Mouse (Mus musculus): ENCODE measurements at regions not wholly inside any gene's neighbourhood (a gene's known extent, or its start where the extent isn't known, plus 50 kb on each side); places are given as distances from the start of the nearest gene placed in this dataset.
"Not testable (repeated sequence)": the region's sequence is repeated elsewhere in the genome, so short reads cannot be mapped to it uniquely, and the experiment has no call there.

- DNase-seq (ENCODE audit: low read depth, low spot score) = no peak
Measured at GRCm38 (mm10) chr16:55520077-55520476, 222.3 kb upstream of the Zpld1 start.

DNA sequence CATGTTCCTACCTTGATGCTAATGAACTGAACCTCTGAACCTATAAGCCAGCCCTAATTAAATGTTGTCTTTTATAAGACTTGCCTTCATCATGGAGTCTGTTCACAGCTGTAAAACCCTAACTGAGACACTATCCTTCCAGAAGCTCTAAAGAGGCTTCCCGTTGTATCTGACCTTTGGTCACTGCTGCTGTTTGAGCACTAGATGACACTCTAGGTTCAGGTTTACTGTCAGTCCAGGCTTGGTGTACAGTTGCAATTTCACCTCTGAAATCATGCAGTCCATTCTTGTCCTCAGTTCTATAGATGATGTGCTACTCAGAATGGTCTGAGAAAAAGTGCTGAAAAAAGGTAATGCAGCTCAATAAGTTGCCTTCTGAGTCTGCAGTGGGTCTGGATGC, 221.9 kb upstream of the Zpld1 start:
- no peak for DNase-seq (ENCODE audit: low read depth, low spot score)

DNA sequence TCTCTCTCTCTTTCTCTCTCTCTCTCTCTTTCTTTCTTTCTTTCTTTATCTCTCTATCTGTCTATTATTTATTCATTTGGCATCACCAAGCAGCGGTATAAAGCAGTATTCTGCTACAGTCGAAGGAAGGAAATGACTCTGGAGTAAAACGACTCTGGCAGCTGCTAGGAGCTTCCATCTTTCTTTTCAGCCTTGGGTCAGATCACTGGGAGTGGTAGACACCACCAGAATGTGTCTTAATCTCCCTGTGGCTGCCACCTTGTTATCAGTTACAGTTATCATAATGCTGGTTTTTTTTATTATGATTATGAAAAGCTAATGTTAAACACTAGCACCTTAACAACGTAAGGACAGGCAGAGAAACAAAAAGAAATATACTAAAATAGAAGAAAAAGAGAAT, 219.2 kb upstream of the Zpld1 start:
- no peak for DNase-seq (ENCODE audit: low read depth, low spot score)

DNA sequence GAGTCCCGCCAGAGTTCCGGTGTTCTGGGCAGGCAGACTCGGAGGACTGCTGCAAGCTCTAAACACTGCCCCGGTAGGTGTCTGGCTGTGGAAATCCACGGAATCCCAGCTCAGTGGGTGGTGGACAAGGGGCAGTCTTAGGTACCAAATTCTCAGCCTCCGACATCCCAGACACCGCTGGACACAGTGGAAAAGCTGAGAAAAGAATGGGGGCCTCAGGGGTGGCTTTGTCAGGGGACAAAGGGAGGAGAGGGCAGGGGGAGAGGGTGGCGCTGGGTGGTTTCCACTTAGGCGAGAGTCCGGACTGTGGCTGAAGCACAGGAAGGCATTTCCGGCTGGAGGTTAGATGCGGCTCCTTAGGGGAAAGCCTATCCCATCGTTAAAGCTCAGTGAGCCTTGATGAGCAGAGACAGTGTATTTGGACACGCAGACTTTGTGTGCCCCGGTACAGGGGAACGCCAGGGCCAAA, 217.5 kb upstream of the Zpld1 start:
- no peak for DNase-seq (ENCODE audit: low read depth, low spot score)

DNA sequence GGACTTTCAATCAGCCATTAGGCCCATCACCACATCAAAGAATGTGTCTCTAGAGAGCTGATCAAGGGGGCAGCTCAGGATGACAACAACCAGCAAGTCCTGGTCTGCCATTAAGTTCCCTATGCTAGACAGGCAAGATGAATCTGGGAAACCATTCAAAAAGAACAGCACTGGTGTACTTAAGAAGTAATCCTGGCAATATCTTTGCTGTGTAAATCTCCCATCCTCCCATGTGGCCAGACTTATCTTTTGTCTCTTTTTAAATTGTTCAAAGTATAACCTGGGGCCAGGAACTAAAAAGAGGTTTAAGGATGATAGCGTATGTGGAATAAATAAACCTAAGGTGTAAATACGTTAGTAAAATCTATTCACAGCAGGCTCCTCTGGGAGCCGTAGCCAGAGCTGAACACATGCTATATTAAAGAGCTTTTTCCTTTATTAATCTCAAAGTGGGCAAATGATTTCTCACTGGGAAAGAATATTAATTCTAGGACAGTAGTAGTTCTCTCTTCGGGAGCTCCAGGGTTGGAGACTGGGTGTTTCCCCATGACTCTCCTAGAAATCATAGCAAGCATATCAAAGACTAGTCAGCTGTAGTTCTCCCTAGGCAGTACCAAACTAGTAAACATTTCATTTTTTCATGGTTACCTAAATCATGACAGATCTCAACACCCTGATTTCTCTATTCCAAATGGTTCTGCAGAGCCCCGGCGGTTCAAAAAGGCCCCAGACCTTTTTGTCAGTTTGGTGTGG, 216.8 kb upstream of the Zpld1 start:
- DNase-seq (ENCODE audit: low read depth, low spot score) = peak; percentile 31

DNA sequence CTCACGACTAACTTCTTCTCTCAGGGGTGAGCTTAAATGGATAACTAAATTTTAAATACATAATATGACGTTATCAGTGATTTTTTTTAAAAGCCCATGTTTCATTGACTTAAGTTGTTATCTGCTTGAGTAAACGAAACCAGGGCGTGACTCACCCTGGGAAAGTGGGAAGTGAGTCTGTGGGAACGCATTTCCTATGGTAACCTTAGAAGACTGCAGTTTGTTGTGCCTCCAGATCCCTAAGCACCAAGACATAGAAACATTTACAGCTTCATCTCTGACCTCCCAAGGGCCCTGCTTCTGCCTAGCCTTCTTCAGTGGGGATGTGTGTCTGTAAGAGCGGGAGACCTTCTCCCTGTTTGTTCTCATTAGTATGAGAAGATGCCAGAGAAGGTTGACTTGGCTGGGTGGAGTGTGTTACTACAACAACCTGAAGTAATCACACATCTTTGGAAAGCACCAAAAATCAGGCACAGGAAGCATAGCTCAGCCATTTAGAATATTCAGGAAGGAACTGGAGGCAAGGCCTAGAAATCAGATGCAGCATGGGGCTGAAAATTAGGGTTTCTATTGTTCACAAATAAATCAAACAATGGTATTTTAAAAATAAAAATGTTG, 207.1 kb upstream of the Zpld1 start:
- DNase-seq (ENCODE audit: low read depth, low spot score) = no peak

GRCm38 (mm10) chr16:55504274-55504673, 206.5 kb upstream of the Zpld1 start:
- DNase-seq (ENCODE audit: low read depth, low spot score) = no peak

- no peak for DNase-seq (ENCODE audit: low read depth, low spot score)
Measured at GRCm38 (mm10) chr16:55503273-55503672, 205.5 kb upstream of the Zpld1 start.

- not testable (repeated sequence) for DNase-seq (ENCODE audit: low read depth, low spot score)
Measured at GRCm38 (mm10) chr16:55499831-55500230, 202.0 kb upstream of the Zpld1 start.

GRCm38 (mm10) chr16:55495051-55495450, 197.3 kb upstream of the Zpld1 start:
- no peak for DNase-seq (ENCODE audit: low read depth, low spot score)

DNA sequence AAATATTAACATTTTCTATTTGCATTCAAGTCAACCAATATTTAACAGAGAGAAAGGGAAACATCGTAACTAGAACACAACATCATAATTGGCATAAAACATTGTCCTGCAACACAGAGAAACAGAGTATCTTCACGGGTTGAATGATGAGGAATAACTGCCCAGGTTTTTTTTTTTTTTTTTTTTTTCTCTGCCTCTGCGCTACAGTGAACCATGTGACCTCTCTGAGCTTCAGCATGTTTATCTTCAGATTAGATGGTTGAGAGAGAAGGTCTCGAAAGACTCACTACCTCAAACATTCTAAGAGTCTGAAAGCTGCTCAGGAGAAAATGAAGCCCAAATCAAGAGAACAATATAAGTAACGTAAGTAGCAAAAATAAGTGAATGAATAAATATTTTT, 196.4 kb upstream of the Zpld1 start:
- DNase-seq (ENCODE audit: low read depth, low spot score) = no peak

GRCm38 (mm10) chr16:55492111-55492510, 194.3 kb upstream of the Zpld1 start:
- no peak for DNase-seq (ENCODE audit: low read depth, low spot score)

- no peak for DNase-seq (ENCODE audit: low read depth, low spot score)
Measured at GRCm38 (mm10) chr16:55484391-55484790, 186.6 kb upstream of the Zpld1 start.

GRCm38 (mm10) chr16:55480745-55481144, 183.0 kb upstream of the Zpld1 start:
- DNase-seq (ENCODE audit: low read depth, low spot score) = no peak

- no peak for DNase-seq (ENCODE audit: low read depth, low spot score)
Measured at GRCm38 (mm10) chr16:55480304-55480703, 182.5 kb upstream of the Zpld1 start.

- peak; percentile 31 for DNase-seq (ENCODE audit: low read depth, low spot score)
Measured at GRCm38 (mm10) chr16:55476544-55477208, 178.9 kb upstream of the Zpld1 start.

DNA sequence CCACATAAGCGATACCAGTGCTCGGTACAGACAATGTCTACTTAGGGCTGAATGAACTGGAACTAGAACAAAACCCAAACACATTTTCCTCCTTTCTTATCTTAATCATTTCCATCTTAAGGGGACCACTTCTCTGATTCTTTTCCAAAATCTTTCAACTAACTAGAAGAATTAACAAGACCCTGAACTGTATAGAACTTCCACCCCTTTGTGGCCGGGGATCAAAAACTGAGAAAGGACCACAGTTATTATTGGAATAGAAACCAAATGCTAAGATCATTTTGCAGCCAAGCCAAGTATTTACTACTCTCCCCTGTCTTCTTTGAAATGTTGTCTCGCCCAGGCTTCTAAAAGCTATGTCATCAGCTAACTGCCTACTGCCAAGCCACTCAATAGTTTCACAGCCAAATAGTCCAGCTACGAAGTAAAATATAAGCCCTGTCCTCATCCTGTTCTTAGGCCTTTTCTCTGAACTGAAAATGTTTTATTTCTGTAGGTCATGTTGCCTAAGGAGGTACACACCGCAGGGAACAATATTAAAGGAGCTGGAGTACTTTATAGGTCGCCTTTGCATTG, 177.3 kb upstream of the Zpld1 start:
- no peak for DNase-seq (ENCODE audit: low read depth, low spot score)

DNA sequence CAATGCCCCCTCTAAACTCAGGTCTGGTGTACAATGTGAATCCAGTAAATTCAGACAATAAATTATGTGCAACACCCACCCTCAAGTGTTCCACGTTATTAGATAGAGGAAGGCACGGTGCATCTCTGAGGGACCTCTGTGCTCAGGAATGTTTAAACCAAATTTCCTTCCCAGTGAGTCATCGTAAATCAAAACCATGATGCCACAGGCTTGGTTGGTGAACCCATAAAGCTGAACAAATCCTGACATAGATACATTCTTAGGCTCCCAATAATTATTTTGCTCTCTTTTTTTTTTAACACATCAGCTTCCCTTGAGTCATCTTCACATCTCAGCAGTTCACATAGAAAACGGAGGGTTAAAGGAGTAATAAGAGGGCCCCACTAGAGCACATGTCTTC, 173.6 kb upstream of the Zpld1 start:
- no peak for DNase-seq (ENCODE audit: low read depth, low spot score)

DNA sequence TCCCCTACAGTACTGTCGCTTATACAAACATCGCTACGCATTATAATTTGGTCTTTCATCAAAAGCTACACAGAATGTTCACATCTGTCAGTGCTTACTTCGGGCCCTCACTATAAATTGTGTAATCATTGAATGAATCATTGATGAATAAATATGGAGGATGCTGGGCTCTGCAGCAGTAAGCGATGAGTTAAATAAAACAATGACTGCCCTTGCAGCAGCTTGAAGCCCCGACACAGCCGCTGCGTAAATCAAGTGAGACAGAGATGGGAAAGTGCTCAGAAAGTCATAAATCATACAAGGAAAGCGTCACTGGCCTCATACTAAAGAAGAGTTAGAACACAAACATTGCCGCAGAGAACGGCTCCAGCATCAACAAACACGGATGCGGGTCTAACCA, 172.9 kb upstream of the Zpld1 start:
- no peak for DNase-seq (ENCODE audit: low read depth, low spot score)

DNA sequence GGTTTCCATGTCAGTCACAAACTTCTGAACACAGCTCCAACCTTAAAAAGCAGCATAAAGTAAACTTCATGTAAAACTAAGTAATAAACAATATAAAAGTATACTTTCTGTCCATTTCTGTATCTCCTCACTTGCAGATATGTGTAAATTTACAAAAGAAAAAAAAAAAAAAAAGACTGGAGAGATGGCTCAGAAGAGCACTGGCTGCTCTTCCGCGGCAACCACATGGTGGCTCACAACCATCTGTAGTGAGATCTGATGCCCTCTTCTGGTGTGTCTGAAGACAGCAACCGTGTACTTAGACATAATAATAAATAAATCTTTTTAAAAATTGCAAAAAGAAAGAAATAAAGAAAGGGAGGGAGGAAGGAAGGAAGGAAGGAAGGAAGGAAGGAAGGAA, 171.9 kb upstream of the Zpld1 start:
- no peak for DNase-seq (ENCODE audit: low read depth, low spot score)

GRCm38 (mm10) chr16:55468833-55469458, 171.2 kb upstream of the Zpld1 start:
- DNase-seq (ENCODE audit: low read depth, low spot score) = peak; percentile 18

DNA sequence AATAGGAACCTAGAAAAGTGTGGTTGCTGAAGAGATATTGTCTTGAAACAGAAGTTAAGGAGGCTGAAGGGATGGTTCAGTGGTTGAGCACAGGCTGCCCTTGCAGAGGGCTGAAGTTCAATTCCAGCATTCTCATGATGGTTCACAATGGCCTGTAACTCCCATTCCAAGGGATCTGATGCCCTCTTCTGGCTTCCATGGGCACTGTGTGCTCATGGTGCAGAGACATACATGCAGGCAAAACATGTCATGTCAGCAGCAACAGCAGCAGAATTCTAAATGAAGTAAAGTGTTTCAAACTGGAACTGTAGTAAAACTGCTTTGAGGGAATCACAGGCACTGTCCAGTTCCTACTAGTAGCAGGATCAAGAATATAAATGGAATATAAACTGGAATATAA, 162.7 kb upstream of the Zpld1 start:
- no peak for DNase-seq (ENCODE audit: low read depth, low spot score)

All from WW6 (cell line).